Mouse (Mus musculus) hindbrain, embryonic 11.5 days (tissue): ENCODE measurements around the gene Robo1. TPM values are rescaled to one million over a fixed set of nuclear protein-coding genes. Genes with fewer than 3 reads are reported as not detected.

ENCODE experiments used
- ATAC-seq: fragments of 200-750 bp; cut with Nextera tagmentation; 2 replicates; pipeline ENCODE4 v1.8.0; 2017; ENCODE audit warnings: mild to moderate bottlenecking, moderate TSS enrichment, moderate library complexity; ENCODE audit not compliant: low FRiP score
- DNase-seq: peaks from one replicate; pipeline ENCODE4 v3.0.0-alpha.2; 2015; ENCODE audit warnings: low spot score
- H3K27ac ChIP-seq: fragments of 300-500 bp; sonication (generic); 2 replicates; pipeline ENCODE4 v1.5.1; 2014; ENCODE audit warnings: mild to moderate bottlenecking, low read depth, low read length
- H3K27me3 ChIP-seq: fragments of 300-500 bp; sonication (generic); 2 replicates; pipeline ENCODE4 v1.6.1; 2014; ENCODE audit warnings: mild to moderate bottlenecking, low read length, moderate library complexity, mixed read lengths; ENCODE audit not compliant: control insufficient read depth, insufficient read depth
- H3K36me3 ChIP-seq: fragments of 300-500 bp; sonication (generic); 2 replicates; pipeline ENCODE4 v1.6.1; 2014; ENCODE audit warnings: mild to moderate bottlenecking, low read length, moderate library complexity, mixed read lengths; ENCODE audit not compliant: control insufficient read depth, insufficient read depth
- H3K4me1 ChIP-seq: fragments of 300-500 bp; sonication (generic); replicated peaks from 2 replicates; pipeline ENCODE4 v1.6.1; 2014; ENCODE audit warnings: low read length, mixed read lengths; ENCODE audit not compliant: control insufficient read depth, insufficient read depth
- H3K4me2 ChIP-seq: fragments of 300-500 bp; sonication (generic); replicated peaks from 2 replicates; pipeline ENCODE4 v1.6.1; 2014; ENCODE audit warnings: mild to moderate bottlenecking, low read depth, low read length
- H3K4me3 ChIP-seq: fragments of 300-500 bp; sonication (generic); 2 replicates; pipeline ENCODE4 v1.5.1; 2014; ENCODE audit warnings: low read depth, low read length
- H3K9ac ChIP-seq: fragments of 300-500 bp; sonication (generic); 2 replicates; pipeline ENCODE4 v1.6.1; 2014; ENCODE audit warnings: low read depth, low read length
- H3K9me3 ChIP-seq: fragments of 300-500 bp; sonication (generic); 2 replicates; pipeline ENCODE4 v1.6.1; 2016; ENCODE audit warnings: low read length; ENCODE audit not compliant: control insufficient read depth
- WGBS: fragments of 180-500 bp; shearing (Covaris S2); extraction: QIAGEN DNeasy Blood & Tissue Kit; methylation state at CpG from one replicate; pipeline ENCODE4 v1.1.7; 2014; 5-methylcytosine and 5-hydroxymethylcytosine counted together
- polyA plus RNA-seq: library from polyadenylated mRNA; unstranded; fragments of >200 nt; fragmentation: Nextera tagmentation; extraction: Ambion mirVana; gene quantifications from 2 replicates; pipeline ENCODE4 v1.2.1, GENCODE M21; 2014

The Robo1 gene
- polyA plus RNA-seq: 55.1 and 55.9 TPM in 2 replicates

DNA sequence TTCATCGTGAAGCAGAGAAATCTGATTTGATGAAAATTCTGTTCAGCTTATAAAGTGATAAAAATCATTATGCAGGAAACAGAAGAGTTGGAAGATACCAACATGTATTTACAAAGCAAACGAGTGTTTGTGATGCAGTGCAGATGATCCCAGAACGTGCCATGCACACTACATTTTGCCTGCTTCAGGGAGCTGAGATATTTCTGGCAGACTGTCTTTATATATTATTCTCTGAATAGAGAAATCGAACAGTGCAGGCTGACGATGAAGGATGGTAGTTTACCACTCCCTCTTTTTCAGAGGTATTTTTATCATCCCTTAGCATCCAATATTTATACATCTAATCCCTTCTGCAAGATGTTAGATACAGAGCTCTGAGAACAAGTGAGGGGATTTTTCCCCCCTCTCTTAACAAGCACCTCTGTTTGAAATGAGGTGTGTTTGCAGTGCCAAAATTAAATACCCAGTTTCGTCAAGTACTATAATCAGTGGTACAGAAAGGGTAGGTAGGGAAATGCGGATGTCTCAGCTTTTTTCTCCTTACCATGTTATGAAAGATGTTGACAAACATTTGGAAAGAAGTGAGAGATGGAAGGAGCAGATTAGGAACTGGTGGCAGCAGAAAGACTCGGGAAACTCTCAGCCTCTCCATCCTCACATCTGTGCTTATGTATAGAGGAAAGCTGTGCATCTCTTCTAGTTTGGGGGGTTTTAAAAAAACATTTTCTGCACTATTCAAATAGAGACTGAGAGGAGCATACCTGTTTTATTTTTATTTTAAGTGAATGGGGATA is at the start of gene Robo1:
Gene Robo1, plus strand, starts transcription at position 770 of the 794 bp plus-strand sequence.
- 87% methylated on average over 8 of the region's 8 CpGs for WGBS
- Histone ChIP-seq H3K9me3 (no peaks in the 10 kb centered on the region), H3K4me2 (no peak within 1 kb of the TSS), H3K27me3 (no peaks in the 10 kb centered on the region), H3K4me3 (no peak within 1 kb of the TSS), H3K36me3 (no peaks in the 10 kb centered on the region), H3K9ac (no peak within 1 kb of the TSS), H3K4me1 (no peaks in the 10 kb centered on the region), H3K27ac (no peak within 1 kb of the TSS)
- DNase-seq (no peak), ATAC-seq (no peak)

DNA sequence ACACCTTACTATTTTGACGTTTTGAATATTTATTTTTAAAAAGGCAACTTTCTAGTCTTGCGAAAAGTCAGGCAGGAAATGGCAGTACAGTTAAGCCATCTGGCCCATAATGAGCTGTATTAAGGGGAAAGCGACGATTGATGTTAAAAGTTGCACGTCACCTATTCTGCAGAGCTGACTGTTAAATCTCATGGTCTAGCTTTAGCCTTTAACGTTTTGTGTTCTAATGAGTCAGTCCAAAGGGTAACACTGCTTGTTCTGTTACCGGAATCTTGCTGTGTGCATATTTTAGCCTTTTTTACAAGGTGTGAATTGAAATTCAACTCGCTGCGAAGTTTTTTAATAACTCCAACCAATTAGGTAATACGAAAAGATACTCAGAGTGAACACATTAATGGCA is 40.3 kb upstream of the Robo1 start:
- 88% methylated on average over 10 of the region's 10 CpGs for WGBS
- Histone ChIP-seq H3K27me3 (no peaks in the 10 kb centered on the region), H3K4me2 (no peak overlapping the region), H3K36me3 (no peaks in the 10 kb centered on the region), H3K4me1 (no peaks in the 10 kb centered on the region), H3K27ac (no peak overlapping the region), H3K9ac (no peak overlapping the region), H3K4me3 (no peak overlapping the region), H3K9me3 (no peaks in the 10 kb centered on the region)
- ATAC-seq (no peak), DNase-seq (no peak)

DNA sequence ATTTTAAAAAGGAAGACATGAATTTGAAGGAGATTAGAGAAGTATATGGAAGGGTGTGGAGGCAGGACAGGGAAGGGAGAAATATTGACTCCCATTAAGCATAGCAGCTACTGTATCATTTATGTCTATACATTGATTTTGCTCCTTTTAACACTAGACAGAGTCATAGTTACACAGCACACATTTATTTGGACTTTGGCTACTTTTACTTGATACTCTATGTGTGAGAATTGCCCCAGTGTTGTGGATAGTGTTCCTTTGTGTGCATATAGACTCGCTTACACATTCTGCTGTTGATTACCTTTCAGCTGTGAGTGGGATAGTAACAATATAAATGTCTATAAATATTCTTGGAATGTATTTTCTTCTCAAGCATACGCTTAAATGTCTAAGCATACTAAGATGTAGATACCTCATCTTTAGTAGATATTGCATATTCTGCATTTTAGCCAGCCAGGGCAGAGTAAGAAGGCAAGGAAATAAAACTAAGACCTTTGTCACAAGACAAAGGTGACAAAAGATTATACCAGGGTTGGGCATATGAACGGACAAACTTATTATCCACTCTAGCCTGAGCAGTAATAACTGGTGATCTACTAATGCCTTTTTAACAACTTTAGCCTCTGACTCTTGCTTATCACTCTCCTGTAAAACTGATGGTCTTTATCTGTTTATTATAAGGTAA is 31.6 kb upstream of the Robo1 start:
- Histone ChIP-seq H3K4me2 (no peak overlapping the region), H3K27me3 (no peaks in the 10 kb centered on the region), H3K9me3 (no peaks in the 10 kb centered on the region), H3K27ac (no peak overlapping the region), H3K4me3 (no peak overlapping the region), H3K36me3 (no peaks in the 10 kb centered on the region), H3K9ac (no peak overlapping the region), H3K4me1 (no peaks in the 10 kb centered on the region)
- 95% methylated on average over 3 of the region's 3 CpGs for WGBS
- no peak for ATAC-seq
- no peak for DNase-seq

DNA sequence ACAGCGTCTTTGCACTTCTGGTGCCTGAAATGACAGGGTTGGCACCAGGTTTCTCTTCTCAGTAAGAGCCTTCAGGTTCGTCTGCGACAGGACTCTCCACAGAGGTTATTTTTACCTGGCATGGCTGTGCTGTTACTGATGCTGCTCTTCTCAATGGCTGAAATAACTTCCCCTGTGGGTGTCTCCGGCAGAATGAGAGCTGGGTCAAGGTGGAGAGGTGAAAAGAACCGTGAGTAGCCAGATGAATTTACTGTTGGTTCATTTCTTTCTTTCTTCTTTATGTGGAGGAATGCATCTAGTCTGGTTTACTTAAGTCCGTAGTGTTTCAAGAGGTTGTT is 194 bp downstream of the Robo1 start:
- WGBS: 70% methylated on average over 6 of the region's 6 CpGs
- no peak overlapping the region for H3K4me3 ChIP-seq
- H3K9me3 ChIP-seq: no peaks in the 10 kb centered on the region
- no peak for DNase-seq
- ATAC-seq: no peak
- H3K4me2 ChIP-seq: no peak overlapping the region
- H3K9ac ChIP-seq: no peak overlapping the region
- H3K36me3 ChIP-seq: no peaks in the 10 kb centered on the region
- no peaks in the 10 kb centered on the region for H3K27me3 ChIP-seq
- H3K27ac ChIP-seq: no peak overlapping the region
- no peaks in the 10 kb centered on the region for H3K4me1 ChIP-seq

DNA sequence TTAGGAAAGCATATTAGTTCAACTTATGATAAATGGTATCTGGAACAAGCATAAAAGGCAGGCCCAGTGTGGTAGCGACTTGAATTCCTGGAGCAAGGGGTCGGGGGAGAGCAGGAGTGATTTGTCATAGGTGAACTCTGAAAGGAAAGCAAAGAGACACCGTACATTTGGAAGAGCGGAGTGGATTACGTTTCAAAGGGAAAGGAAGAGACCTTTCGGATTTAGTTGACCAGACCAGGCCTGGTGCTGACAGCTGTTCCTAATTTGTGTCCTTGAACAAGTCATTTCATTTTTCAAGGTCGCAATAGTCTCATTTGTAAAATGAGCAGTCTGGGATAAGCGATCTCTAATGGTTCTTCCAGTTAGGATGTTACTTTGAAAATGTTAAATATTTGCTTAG is 19.2 kb downstream of the Robo1 start:
- Histone ChIP-seq H3K4me2 (no peak overlapping the region), H3K9me3 (no peaks in the 10 kb centered on the region), H3K27ac (no peak overlapping the region), H3K4me3 (no peak overlapping the region), H3K27me3 (no peaks in the 10 kb centered on the region), H3K4me1 (no peaks in the 10 kb centered on the region), H3K36me3 (no peaks in the 10 kb centered on the region), H3K9ac (no peak overlapping the region)
- WGBS: 64% methylated on average over 8 of the region's 8 CpGs
- DNase-seq (no peak), ATAC-seq (no peak)

DNA sequence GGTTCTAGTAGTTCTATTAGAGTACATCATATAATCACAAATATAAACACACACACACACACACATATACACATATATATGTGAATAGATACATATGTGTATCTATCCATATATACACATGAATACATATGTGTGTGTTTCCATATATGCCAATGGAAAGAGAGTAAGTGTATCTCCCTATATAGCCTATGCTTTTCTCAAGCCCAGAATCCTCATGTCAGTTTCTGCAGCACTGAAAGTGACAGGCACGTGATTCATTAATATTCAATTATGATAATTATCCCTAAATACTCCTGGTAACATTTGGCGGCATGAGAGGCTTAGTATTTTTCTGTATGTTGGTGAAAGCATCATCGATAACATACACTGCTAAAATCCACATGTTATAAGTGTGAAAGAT is 20.5 kb downstream of the Robo1 start:
- no peak for DNase-seq
- no peak overlapping the region for H3K9ac ChIP-seq
- H3K9me3 ChIP-seq: no peaks in the 10 kb centered on the region
- ATAC-seq: no peak
- WGBS: 79% methylated on average over 3 of the region's 3 CpGs
- no peak overlapping the region for H3K4me3 ChIP-seq
- no peaks in the 10 kb centered on the region for H3K4me1 ChIP-seq
- no peaks in the 10 kb centered on the region for H3K36me3 ChIP-seq
- H3K27me3 ChIP-seq: no peaks in the 10 kb centered on the region
- no peak overlapping the region for H3K4me2 ChIP-seq
- H3K27ac ChIP-seq: no peak overlapping the region

DNA sequence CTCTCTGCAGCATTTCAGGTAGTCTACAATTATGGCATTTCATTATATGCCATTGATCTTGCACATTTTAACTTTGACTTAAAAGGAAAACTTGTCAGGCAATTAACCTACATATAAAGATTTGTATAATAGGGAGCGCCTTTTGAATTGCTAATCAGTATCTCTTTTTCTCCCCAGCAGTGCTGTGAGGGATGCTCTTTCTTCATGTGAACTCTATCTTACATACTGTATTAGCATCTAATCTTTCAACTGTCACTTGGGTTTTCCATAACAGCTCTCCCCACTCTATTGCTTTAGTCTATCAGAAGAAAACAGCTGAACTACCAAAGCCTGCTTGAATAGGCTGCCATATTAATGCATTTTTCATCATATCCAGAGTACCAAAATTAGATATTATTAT is 29.7 kb downstream of the Robo1 start:
- H3K4me1 ChIP-seq: no peaks in the 10 kb centered on the region
- no peak overlapping the region for H3K9ac ChIP-seq
- DNase-seq (no peak), ATAC-seq (no peak)
- H3K9me3 ChIP-seq: no peaks in the 10 kb centered on the region
- WGBS: 97% methylated on average over 1 of the region's 1 CpGs
- H3K27me3 ChIP-seq: no peaks in the 10 kb centered on the region
- H3K4me2 ChIP-seq: no peak overlapping the region
- H3K4me3 ChIP-seq: no peak overlapping the region
- no peak overlapping the region for H3K27ac ChIP-seq
- no peaks in the 10 kb centered on the region for H3K36me3 ChIP-seq

DNA sequence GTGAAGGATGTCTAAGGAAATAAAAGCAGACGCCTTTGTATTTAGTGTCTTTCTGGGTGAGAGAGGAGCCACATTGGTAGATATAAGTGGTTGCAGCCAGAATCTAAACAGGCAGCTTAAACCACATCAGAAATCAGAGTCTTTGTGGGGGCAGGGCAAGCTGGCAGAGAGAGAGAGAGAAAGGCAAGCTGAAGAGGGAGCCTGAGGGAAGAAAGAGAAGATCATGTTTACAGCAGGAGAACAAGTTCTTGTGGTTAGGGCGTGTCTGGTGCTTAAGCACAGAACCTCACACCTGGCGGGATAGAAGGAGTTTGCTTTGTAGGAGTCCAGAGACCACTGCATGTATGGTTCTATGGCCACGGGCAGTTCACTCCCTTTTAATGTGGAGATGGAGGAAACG is 42.3 kb downstream of the Robo1 start:
- DNase-seq (no peak), ATAC-seq (no peak)
- no peaks in the 10 kb centered on the region for H3K27me3 ChIP-seq
- WGBS: 83% methylated on average over 5 of the region's 5 CpGs
- H3K9ac ChIP-seq: no peak overlapping the region
- no peak overlapping the region for H3K27ac ChIP-seq
- H3K4me3 ChIP-seq: no peak overlapping the region
- H3K4me1 ChIP-seq: no peaks in the 10 kb centered on the region
- H3K36me3 ChIP-seq: no peaks in the 10 kb centered on the region
- H3K9me3 ChIP-seq: no peaks in the 10 kb centered on the region
- H3K4me2 ChIP-seq: no peak overlapping the region
